11 mouse cellular contexts compared by ENCODE assay signal in genomic region chr8:10910954-10911353, GRCm38 (mm10).
DNase-seq lines count a peak whose midpoint lies in the region; ATAC-seq lines count a peak whose summit lies in the region.
"Had no signal": no experiment of that assay in that cellular context is flagged by ENCODE, and none has a peak within 500 bp of the region (broad histone marks: within the 10 kb centered on the region; RNA-seq: fewer than 3 reads in every experiment).

No protein-coding gene starts in this region.

- DNase-seq in heart, adult 8-10 months (ENCODE audit: low spot score), result peak; percentile 36
- no peak for DNase-seq in heart, postnatal 25 days (ENCODE audit: low spot score)
- DNase-seq in kidney, postnatal 10 days, result peak; percentile 27
- no peak for DNase-seq in kidney, postnatal 14 days
- DNase-seq in lung, postnatal 14 days, result peak; percentile 53
- DNase-seq: cerebellum, adult 9-11 months; right cerebral cortex, postnatal 25 days had no signal

- peak; percentile 79 for ATAC-seq in granulocyte monocyte progenitor cell, adult 5-6 weeks (replicated peaks; ENCODE audit: poor library complexity, severe bottlenecking)
- no peak for ATAC-seq in inflammation-experienced regulatory T-cells, adult 6 months
- ATAC-seq in erythroblast, adult 5-6 weeks (replicated peaks; ENCODE audit: low FRiP score, poor library complexity, severe bottlenecking), result no peak
- ATAC-seq: hindbrain, postnatal 0 days had no signal

- intact Hi-C loops in heart, postnatal 25 days (cut with DNase I), result no loop called here

Comparison
In these comparisons a context has a peak if more than half of its experiments do, and no peak if none do; other contexts are left out.
1. DNase-seq: peak in heart, adult 8-10 months (single experiment), kidney, postnatal 10 days (single experiment) and lung, postnatal 14 days (single experiment); none in heart, postnatal 25 days (single experiment) and kidney, postnatal 14 days (single experiment).